21 mouse cellular contexts compared by ENCODE assay signal in genomic region chr2:28706787-28707186, GRCm38 (mm10). TPM values are rescaled to one million over a fixed set of nuclear protein-coding genes. Genes with fewer than 3 reads are reported as not detected.
DNase-seq lines count a peak whose midpoint lies in the region; ATAC-seq lines count a peak whose summit lies in the region.
"Had no signal": no experiment of that assay in that cellular context is flagged by ENCODE, and none has a peak within 500 bp of the region (broad histone marks: within the 10 kb centered on the region; RNA-seq: fewer than 3 reads in every experiment).

No protein-coding gene starts in this region.

- no peaks in the 10 kb centered on the region for H3K36me3 ChIP-seq in midbrain, embryonic 16.5 days (ENCODE audit: control insufficient read depth, insufficient read depth, low read length)
- H3K36me3 ChIP-seq in midbrain, embryonic 13.5 days: no peaks in the 10 kb centered on the region
- H3K36me3 ChIP-seq: embryonic facial prominence, embryonic 13.5 days; forebrain, embryonic 12.5 days; heart, embryonic 15.5 days; hindbrain, embryonic 13.5 days had no signal

- H3K4me1 ChIP-seq in midbrain, embryonic 16.5 days (ENCODE audit: control insufficient read depth, insufficient read depth, low read length): peaks cover 6% of the 10 kb centered on the region; the same call in 1 of the 2 replicates
- peaks cover 21% of the 10 kb centered on the region for H3K4me1 ChIP-seq in midbrain, embryonic 13.5 days (replicated peaks)
- H3K4me1 ChIP-seq: heart, embryonic 15.5 days had no signal

- H3K27me3 ChIP-seq in midbrain, embryonic 16.5 days (ENCODE audit: control insufficient read depth, insufficient read depth, low read depth, low read length): no peaks in the 10 kb centered on the region
- peaks cover 3% of the 10 kb centered on the region; the same call in 1 of the 2 replicates for H3K27me3 ChIP-seq in midbrain, embryonic 13.5 days
- H3K27me3 ChIP-seq: CH12.LX; embryonic facial prominence, embryonic 13.5 days; heart, embryonic 15.5 days had no signal

- no peak overlapping the region for H3K9ac ChIP-seq in midbrain, embryonic 16.5 days (ENCODE audit: low read depth, low read length)
- H3K9ac ChIP-seq in midbrain, embryonic 13.5 days (replicated peaks): no peak overlapping the region
- H3K9ac ChIP-seq: embryonic facial prominence, embryonic 13.5 days; forebrain, embryonic 12.5 days; heart, embryonic 15.5 days; hindbrain, embryonic 13.5 days had no signal

- 61% methylated on average over 6 of the region's 6 CpGs for WGBS in midbrain, embryonic 16.5 days
- WGBS in midbrain, embryonic 13.5 days: 78% methylated on average over 6 of the region's 6 CpGs

- no peaks in the 10 kb centered on the region for H3K9me3 ChIP-seq in midbrain, embryonic 16.5 days (replicated peaks; ENCODE audit: control insufficient read depth, low read length, poor library complexity, severe bottlenecking)
- H3K9me3 ChIP-seq in midbrain, embryonic 13.5 days: no peaks in the 10 kb centered on the region
- H3K9me3 ChIP-seq: embryonic facial prominence, embryonic 13.5 days; forebrain, embryonic 12.5 days; heart, embryonic 15.5 days; hindbrain, embryonic 13.5 days had no signal

- H3K4me3 ChIP-seq in midbrain, embryonic 16.5 days (ENCODE audit: low read depth, low read length): no peak overlapping the region
- no peak overlapping the region for H3K4me3 ChIP-seq in midbrain, embryonic 13.5 days (replicated peaks)
- H3K4me3 ChIP-seq: embryonic facial prominence, embryonic 13.5 days; forebrain, embryonic 12.5 days; heart, adult 2 months; heart, embryonic 15.5 days; hindbrain, embryonic 13.5 days had no signal

- DNase-seq in thymus, adult 18-20 months: no peak
- DNase-seq in gastrocnemius, postnatal 10 days: no peak
- DNase-seq: adrenal gland, postnatal 10 days; cerebellum, adult 11-12 months; cerebellum, adult 9-10 months; cerebellum, postnatal 25 days; heart, adult 2 months; heart, postnatal 14 days had no signal

- H3K27ac ChIP-seq in midbrain, embryonic 16.5 days (ENCODE audit: low read length): peak overlapping the region; percentile 50
- no peak overlapping the region for H3K27ac ChIP-seq in midbrain, embryonic 13.5 days
- H3K27ac ChIP-seq: forebrain, embryonic 12.5 days; heart, adult 2 months; heart, embryonic 15.5 days; hindbrain, embryonic 13.5 days; hindbrain, postnatal 0 days had no signal

- H3K4me2 ChIP-seq in midbrain, embryonic 16.5 days (ENCODE audit: low read length): no peak overlapping the region
- no peak overlapping the region for H3K4me2 ChIP-seq in midbrain, embryonic 13.5 days (replicated peaks)
- H3K4me2 ChIP-seq: embryonic facial prominence, embryonic 13.5 days; forebrain, embryonic 12.5 days; heart, embryonic 11.5 days; heart, embryonic 15.5 days; hindbrain, embryonic 13.5 days had no signal

- ATAC-seq in midbrain, embryonic 16.5 days: no peak
- ATAC-seq in midbrain, embryonic 13.5 days: no peak
- 0 out of 2 replicates have a peak, but pooled peaks have one; percentile 50 for ATAC-seq in common myeloid progenitor, adult 5-6 weeks (replicated peaks; ENCODE audit: low read depth, poor library complexity, severe bottlenecking)
- peak; percentile 71 for ATAC-seq in megakaryocyte, adult 5-6 weeks (ENCODE audit: poor library complexity, severe bottlenecking)
- ATAC-seq: forebrain, embryonic 16.5 days; hindbrain, postnatal 0 days had no signal

RNA-seq across cellular contexts. Expression of gene Ak8, which starts 6.8 kb away (rescaled TPM):
- polyA plus RNA-seq in midbrain, embryonic 16.5 days (2015; fragmentation: Nextera tagmentation; extraction: Ambion mirVana): 3.4 and 4.5 TPM in 2 replicates
- 2.2 and 2.6 TPM in 2 replicates for polyA plus RNA-seq in midbrain, embryonic 13.5 days (2015; fragmentation: Nextera tagmentation; extraction: Ambion mirVana)
- total RNA-seq in common myeloid progenitor, adult 5-6 weeks (2017): 1.6 TPM in 1 of 2 replicates, not detected in the other
- total RNA-seq in megakaryocyte, adult 5-6 weeks (2015): 17.0 and 18.0 TPM in 2 replicates
- 5.9 and 6.4 TPM in 2 replicates for total RNA-seq in megakaryocyte, adult 5-6 weeks (2017)
- not detected for total RNA-seq in gastrocnemius, postnatal 10 days (2021)
- total RNA-seq: gastrocnemius, adult 8-10 months; heart, adult 2 months had no signal

RNA-seq across cellular contexts. Expression of gene Spaca9, which starts 7.3 kb away (rescaled TPM):
- 1.8 and 2.8 TPM in 2 replicates for polyA plus RNA-seq in midbrain, embryonic 16.5 days (2015; fragmentation: Nextera tagmentation; extraction: Ambion mirVana)
- 1.1 and 1.6 TPM in 2 replicates for polyA plus RNA-seq in midbrain, embryonic 13.5 days (2015; fragmentation: Nextera tagmentation; extraction: Ambion mirVana)
- 2.5 and 6.6 TPM in 2 replicates for total RNA-seq in common myeloid progenitor, adult 5-6 weeks (2017)
- total RNA-seq in megakaryocyte, adult 5-6 weeks (2015): 19.2 and 23.6 TPM in 2 replicates
- total RNA-seq in megakaryocyte, adult 5-6 weeks (2017): 23.2 and 28.0 TPM in 2 replicates
- not detected for total RNA-seq in gastrocnemius, postnatal 10 days (2021)
- total RNA-seq: gastrocnemius, adult 8-10 months; heart, adult 2 months had no signal

Comparison
In these comparisons a context has a peak if more than half of its experiments do, and no peak if none do; other contexts are left out.
1. ATAC-seq: peak in common myeloid progenitor, adult 5-6 weeks (single experiment) and megakaryocyte, adult 5-6 weeks (single experiment); none in midbrain, embryonic 16.5 days (single experiment) and midbrain, embryonic 13.5 days (single experiment).